In the genomic region with DNA sequence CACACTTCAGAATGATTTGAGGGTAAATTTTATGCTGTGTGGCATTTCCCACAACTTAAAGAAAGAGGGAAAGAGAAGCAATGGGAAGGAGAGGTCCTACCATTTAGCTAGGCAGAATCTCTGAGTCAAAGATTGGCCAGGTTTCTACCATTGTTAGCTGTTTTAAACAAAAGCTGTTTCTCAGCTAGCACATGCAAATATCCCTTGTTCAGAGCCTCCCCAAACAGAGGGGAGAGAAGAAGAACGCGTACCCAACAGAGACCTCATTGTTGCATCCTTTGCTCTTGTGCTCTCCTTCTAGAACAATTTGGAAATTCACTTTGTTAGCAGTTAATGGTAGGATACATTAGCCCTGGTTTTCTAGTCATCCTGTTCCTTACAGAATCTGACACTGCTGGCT, we compare ENCODE assay signal across 21 mouse cellular contexts.
A peak's percentile ranks its signal among the peaks of the same experiment; 100 is the strongest.
DNase-seq lines count a peak whose midpoint lies in the region; TF ChIP-seq lines count a peak whose summit lies in the region.
"Had no signal": no experiment of that assay in that cellular context is flagged by ENCODE, and none has a peak within 500 bp of the region (broad histone marks: within the 10 kb centered on the region; RNA-seq: fewer than 3 reads in every experiment).

No protein-coding gene starts in this region.

- intact Hi-C loops in left cerebral cortex, adult 2 months (cut with DNase I): loop anchor here (5.0 kb wide), 1 partner anchor 136 kb away; the partner anchor contains the start of gene Ncam1

- peak; percentile 32 for DNase-seq in layer of hippocampus, adult 11-12 months (ENCODE audit: low spot score)
- DNase-seq in layer of hippocampus, adult 8-10 months (ENCODE audit: low spot score in 2 of 2): no peak
- peak; percentile 30 for DNase-seq in layer of hippocampus, adult 9-10 months (ENCODE audit: low spot score)
- no peak for DNase-seq in layer of hippocampus, postnatal 14 days (ENCODE audit: low spot score in 2 of 2)
- DNase-seq in left cerebral cortex, adult 2 months (ENCODE audit: extremely low spot score in 1 of 2, low spot score in 2 of 2): no peak
- no peak for DNase-seq in left cerebral cortex, adult 8-10 months (ENCODE audit: low spot score in 2 of 2)
- DNase-seq in brain, adult 2 months (ENCODE audit: low read depth, low spot score): peak; percentile 90
- DNase-seq in cerebellum, postnatal 4 days (ENCODE audit: low spot score in 2 of 2): no peak
- DNase-seq: adrenal gland, adult 8-10 months; adrenal gland, postnatal 14 days; adrenal gland, postnatal 36 days; B cell, adult 2 months; cerebellum, adult 11 months; cerebellum, adult 18-20 months; cerebellum, adult 8-10 months; cerebellum, adult 9-11 months; cerebellum, postnatal 14 days; cerebellum, postnatal 36 days had no signal

- no peak overlapping the region for H3K4me3 ChIP-seq in left cerebral cortex, adult 2 months
- H3K4me3 ChIP-seq: embryonic facial prominence, embryonic 10.5 days; embryonic facial prominence, embryonic 12.5 days; forebrain, embryonic 12.5 days had no signal

- no peak for TF ChIP-seq CTCF in left cerebral cortex, adult 2 months (IDR thresholded peaks at IDR 0.05)

- H3K27ac ChIP-seq in left cerebral cortex, adult 2 months: peak overlapping the region; percentile 58
- H3K27ac ChIP-seq: embryonic facial prominence, embryonic 10.5 days; embryonic facial prominence, embryonic 12.5 days; forebrain, embryonic 12.5 days had no signal

Comparison
In these comparisons a context has a peak if more than half of its experiments do, and no peak if none do; other contexts are left out.
1. DNase-seq: peak in layer of hippocampus, adult 11-12 months (single experiment), layer of hippocampus, adult 9-10 months (single experiment) and brain, adult 2 months (single experiment); none in layer of hippocampus, adult 8-10 months (0 of 2), layer of hippocampus, postnatal 14 days (0 of 2), left cerebral cortex, adult 2 months (0 of 2), left cerebral cortex, adult 8-10 months (0 of 2) and cerebellum, postnatal 4 days (0 of 2).